Mouse (Mus musculus) ovary, postnatal 10 days (tissue): Measurements from ENCODE around the gene Pafah1b2.
A peak's percentile ranks its signal among the peaks of the same experiment; 100 is the strongest.

Source experiments
- DNase-seq: peaks from one replicate; pipeline ENCODE4 v3.0.0; 2022; ENCODE audit warnings: low spot score

Pafah1b2 gene

DNA sequence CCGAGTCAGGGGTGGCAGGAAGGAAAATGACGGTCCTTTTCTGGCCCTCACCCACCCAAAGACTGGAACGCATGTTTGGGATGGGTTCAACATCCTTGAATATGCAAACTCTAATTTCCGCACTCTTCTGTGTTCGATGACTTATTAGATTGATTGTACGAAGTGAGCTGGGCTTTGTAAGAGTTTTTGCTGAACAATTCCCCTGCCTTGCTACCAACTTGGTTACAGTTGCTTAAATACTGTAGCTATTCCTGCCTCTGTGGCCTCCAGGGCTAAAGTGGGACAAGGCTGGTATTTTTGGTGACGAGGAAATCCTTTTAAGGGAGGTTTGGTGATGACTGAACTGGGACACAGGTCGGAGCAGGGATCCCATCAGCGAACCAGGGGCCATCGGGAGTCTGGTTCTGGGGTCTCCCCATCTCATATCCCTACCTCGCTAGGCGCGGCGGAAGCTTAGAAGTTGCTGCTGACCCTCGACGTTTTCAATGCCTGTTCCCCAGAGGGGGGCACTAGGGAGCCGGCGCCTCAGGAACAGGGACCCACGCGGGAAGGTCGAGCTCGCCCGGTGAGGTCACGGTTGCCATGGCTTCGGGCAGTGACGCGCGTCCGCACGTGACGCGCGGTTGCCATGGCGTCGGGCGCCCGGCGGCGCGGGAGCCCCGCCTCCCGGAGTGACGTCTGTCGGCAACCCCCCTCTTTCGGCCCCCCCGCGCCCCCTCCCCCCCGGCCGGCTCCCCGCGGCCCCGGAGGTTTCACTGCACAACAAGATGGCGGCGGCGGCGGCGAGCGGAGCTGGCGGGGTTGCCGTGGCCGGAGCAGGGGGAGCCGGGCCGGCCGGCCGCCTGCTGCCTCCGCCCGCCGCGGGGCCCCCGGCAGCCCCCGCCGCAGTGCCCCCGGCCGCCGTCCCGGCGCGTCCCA is at the start of gene Pafah1b2, which contains the start of gene Sik3:
TSS of gene Pafah1b2 (minus strand) at position 600 of the 918 bp plus-strand sequence.
TSS of gene Sik3 (plus strand) at position 730 of the 918 bp plus-strand sequence.
- DNase-seq, result peak; percentile 88

DNA sequence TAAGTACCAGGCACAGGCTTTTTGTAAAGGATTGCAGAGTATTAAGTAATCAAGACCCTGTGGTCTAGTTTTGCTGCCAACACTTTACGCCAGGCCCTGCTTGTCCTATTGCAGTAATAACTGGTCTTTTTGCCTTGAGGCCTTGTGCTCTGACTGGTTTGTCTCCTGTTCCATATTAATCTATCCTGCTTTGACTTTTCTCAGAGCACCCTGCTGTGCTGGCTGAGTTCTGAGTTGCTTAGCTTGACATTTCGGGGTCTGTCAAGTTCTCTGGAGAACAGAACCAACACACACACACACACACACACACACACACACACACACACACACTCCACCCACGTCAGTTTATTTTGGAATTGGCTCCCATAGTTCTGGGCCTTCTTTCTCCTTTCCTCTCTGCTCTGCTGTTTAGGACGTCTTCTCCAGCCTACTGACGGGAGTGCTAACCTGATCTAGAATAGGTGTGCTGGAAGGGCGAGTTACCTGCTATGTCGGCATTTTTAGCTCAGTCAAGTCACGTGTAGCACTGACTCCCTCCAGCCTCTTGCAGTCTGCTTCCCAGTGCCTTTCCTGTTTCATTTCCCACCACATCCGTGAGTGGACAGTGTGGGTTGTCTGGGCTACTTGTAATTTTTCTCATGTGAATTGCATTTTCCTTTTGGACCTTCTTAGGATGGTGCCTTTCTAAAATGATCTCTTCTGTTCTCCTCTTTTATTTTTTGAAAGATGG is 49.4 kb upstream of the Pafah1b2 start:
- DNase-seq, result no peak

DNA sequence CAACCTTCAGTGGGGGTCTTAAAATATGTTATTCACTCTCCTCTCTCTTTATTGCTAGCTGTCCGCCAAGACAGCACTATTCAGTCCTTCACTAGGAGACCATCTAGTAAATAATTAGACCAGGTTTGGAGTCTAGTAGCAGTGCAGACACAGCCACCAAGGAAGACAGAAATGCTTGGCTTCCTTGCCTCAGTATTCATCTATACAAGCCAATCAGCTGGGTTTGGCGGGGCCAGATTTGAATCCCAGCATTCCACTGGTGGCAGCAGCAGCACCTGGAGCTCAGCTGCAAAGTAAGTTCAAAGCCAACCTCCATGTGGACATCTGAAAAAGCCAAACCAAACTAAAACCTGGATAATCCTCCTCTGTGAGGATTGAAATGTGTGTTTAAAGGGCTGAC is 47.8 kb upstream of the Pafah1b2 start:
- DNase-seq, result no peak

- DNase-seq, result no peak
These were observed 45.6 kb upstream of the Pafah1b2 start for GRCm38 (mm10) chr9:46058065-46058464.

GRCm38 (mm10) chr9:46053014-46053666 is 40.6 kb upstream of the Pafah1b2 start:
- DNase-seq, result no peak

- DNase-seq, result no peak
These were observed 37.7 kb upstream of the Pafah1b2 start for GRCm38 (mm10) chr9:46050203-46050602.

GRCm38 (mm10) chr9:46049525-46049924 is 37.0 kb upstream of the Pafah1b2 start:
- DNase-seq, result no peak

GRCm38 (mm10) chr9:46046724-46047517 is 34.4 kb upstream of the Pafah1b2 start:
- no peak for DNase-seq

DNA sequence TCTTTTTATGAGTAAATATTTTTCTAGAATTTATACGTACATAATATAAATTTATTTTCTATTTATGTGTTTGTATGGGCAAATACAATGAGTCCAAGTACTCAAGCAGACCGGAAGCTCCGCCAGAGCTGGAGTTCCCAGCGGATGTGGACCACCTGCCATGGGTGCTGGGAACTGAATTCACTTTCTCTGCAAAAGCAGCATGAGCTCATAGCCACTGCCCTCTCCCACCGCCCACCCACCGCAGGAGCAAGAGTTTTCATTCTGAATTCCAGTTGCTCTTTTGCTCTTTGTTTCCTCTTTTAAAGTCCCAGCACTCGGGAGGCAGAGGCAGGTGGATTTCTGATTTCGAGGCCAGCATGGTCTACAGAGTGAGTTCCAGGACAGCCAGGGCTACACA is 31.1 kb upstream of the Pafah1b2 start:
- DNase-seq, result no peak

GRCm38 (mm10) chr9:46042387-46042786 is 29.9 kb upstream of the Pafah1b2 start:
- DNase-seq, result no peak

- DNase-seq, result no peak
These were observed 28.7 kb upstream of the Pafah1b2 start for GRCm38 (mm10) chr9:46041186-46041585.

GRCm38 (mm10) chr9:46038786-46039185 is 26.3 kb upstream of the Pafah1b2 start:
- no peak for DNase-seq

GRCm38 (mm10) chr9:46036881-46037280 is 24.4 kb upstream of the Pafah1b2 start:
- no peak for DNase-seq

DNA sequence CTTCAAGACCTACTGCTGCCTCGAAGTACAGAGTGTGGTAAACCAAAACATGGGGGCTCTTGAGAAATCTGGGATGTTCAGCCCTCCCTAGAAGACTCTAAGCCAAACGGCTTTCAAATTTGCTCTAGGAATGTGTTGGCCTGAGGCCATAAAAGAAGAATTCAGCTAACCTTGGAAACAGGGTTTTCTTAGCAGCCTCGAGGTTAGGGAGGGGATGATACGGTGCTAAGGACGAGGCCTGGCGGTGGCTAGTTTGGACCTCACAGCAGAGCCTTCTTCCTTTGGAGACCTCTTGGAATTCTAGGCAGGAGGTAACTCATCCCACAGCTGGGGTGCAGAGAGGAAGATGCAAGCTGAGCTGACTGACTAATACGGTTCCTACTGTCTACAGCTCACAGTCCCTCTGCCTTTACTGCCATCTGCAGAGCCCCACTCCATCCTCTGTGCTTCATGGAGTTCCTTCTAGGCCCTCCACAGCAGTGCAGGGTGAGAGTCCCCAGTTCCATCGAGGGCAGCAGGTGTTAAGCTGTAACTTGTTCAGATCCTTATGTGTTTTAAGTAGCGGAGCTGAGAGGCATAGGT is 22.9 kb upstream of the Pafah1b2 start:
- DNase-seq, result no peak

DNA sequence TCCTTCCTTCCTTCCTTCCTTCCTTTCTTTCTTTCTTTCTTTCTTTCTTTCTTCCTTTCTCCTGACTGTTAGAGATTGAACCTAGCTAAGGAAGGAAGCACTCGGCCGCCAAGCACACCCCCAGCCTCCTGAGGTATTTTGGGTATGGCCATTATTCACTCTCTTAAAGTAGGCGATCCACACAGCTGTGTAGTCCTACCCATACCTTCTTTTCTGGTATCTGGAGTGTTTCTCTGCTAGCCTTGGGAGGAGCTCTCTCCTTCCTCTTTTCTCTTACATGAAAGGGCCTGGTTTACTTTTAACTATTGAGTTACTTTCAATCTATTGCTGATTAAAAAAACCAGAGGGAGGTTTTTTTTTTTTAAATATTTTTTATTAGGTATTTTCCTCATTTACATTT is 21.4 kb upstream of the Pafah1b2 start:
- no peak for DNase-seq

GRCm38 (mm10) chr9:46033058-46033457 is 20.6 kb upstream of the Pafah1b2 start:
- no peak for DNase-seq

DNA sequence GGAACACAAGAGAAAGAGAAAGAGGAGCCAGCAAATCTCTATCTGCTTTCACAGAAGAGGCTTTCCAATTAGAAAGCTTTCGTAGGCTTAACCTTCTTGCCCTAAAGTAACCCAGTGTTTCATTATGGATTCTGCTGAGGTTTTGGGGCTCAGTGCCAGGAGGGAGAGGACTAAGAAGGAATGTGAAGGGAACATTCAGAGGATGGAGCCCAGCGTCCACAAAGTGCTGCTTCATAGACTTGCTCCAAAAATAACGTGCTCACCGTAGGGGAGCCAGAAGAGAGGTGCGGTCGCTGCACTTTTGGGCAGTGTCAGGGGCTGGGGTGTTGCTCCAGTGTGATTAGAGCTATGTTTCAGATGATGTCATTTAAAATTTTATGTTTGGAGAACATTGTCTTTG is 19.7 kb upstream of the Pafah1b2 start:
- no peak for DNase-seq

DNA sequence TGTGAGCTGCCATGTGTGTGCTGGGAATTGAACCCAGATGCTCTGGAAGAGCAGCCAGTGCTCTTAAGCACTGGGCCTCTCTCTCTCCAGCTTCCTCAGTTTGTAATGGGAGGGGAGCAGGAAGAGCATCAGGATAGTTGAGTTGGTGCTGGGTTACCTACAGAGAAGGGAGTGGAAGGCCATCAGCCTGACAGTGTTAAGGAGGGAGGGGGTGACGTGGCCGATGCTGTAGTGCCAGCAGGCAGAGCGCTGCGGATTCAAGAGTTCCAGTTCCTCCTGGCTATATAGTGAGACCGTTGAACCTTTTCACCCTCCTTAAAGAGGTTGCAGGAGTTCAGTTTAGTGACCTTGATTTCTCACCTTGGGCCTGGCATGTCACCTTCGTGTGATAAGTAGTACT is 18.5 kb upstream of the Pafah1b2 start:
- no peak for DNase-seq

DNA sequence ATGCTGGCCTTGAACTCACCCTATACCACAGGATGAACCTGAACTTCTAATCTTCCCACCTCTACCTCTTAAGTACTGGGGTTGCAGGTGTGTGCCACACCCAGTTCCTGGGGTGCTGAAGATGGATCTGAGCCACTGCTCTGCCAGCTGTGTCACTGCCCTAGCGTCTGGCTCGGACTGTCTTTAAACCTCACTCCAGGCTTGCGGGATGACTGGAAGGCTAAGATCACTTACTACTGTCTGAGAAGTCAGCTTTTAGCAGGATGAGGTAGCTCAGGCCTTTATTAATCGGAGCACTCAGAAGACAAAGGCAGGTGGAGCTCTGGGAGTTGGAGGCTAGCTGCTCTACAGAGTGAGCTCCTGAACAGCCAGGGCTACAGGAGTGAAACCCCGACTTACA is 17.7 kb upstream of the Pafah1b2 start:
- no peak for DNase-seq

DNA sequence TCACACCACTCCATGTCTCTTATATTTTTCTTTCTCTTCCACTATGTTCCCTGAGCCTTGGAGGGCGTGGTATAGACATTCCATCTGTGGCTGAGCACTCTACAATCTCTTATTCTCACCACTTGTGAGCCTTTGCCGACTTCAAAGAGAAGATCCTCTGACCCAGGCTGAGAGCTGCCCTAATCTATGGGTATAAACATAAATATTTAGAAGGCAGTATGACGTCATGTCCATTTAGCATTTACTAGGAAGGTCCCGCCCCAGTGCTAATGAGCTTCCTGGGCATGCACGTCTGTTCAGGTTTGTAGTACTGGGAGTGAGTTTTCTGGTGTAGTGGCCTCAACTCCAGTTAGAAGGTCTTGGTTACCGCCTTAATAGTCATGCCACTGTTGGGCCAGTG is 17.0 kb upstream of the Pafah1b2 start:
- no peak for DNase-seq

DNA sequence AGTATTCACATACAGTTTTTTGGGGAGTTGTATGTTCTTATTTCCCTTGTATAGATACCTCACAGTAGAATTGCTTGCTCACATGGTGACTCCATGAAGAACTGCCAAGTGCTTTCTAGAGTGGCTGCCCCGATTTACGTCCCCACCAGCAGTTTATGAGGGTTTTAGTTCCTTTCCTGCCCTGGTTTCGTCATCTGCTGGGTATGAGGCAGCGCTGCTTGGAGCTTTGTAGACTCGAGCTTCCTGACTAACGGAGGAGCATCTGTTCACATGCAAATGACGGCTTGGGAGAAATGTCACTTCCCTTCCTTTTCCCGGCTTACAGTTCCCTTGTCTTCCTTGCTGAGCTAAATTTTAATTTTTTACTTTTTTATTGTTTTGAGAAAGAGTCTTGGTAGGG is 15.5 kb upstream of the Pafah1b2 start:
- DNase-seq, result no peak
